8 mouse cellular contexts compared by ENCODE assay signal in the genomic region with DNA sequence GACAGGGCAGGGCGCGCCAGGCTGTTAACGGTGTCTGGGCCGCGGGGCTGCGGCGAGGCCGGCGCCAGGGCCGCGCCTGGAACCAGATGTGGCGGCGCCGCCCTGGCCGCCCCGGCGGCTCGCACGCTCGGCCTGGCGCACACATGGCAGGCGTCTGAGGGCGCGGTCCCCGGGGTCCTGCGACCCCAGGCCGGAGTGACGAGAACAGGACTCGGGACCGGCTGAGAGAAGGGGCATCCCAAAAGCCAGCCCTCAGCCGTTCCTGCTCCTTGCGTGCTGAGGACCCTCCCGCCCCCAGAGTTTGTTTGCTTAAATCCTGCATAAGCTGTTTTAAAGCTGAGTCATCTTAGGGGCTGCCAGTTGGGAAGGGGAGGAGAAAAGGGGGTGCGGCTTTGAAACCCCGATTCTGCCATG. TPM values are rescaled to one million over a fixed set of nuclear protein-coding genes. Genes with fewer than 3 reads are reported as not detected.
DNase-seq lines count a peak whose midpoint lies in the region; ATAC-seq lines count a peak whose summit lies in the region.

No protein-coding gene starts in this region.

- DNase-seq in brain, adult 2 months (ENCODE audit: low read depth, low spot score), result peak; percentile 24
- peak; percentile 76 for DNase-seq in fibroblast of lung, adult 2 months (ENCODE audit: low read depth)
- peak; percentile 17 for DNase-seq in heart, postnatal 25 days (ENCODE audit: low spot score)
- peak; percentile 7 for DNase-seq in lung, postnatal 36 days
- peak; percentile 35 for DNase-seq in urinary bladder, postnatal 25 days (ENCODE audit: low spot score)
- DNase-seq in frontal cortex, postnatal 36 days (ENCODE audit: low spot score in 2 of 2), result no peak
- no peak for DNase-seq in cerebellum, postnatal 36 days

- no peak for ATAC-seq in erythroblast, adult 5-6 weeks (replicated peaks; ENCODE audit: low FRiP score, poor library complexity, severe bottlenecking)

- intact Hi-C loops in heart, postnatal 25 days (cut with DNase I), result no loop called here

RNA-seq across cellular contexts. Expression of a gene that starts 30.2 kb away (rescaled TPM):
- 1 to 10 TPM in 1 of 2 experiments, under 1 TPM in 1; 0.61 to 1.9 TPM for total RNA-seq in heart, postnatal 25 days (2021)
- total RNA-seq in erythroblast, adult 5-6 weeks (2015; ENCODE audit: low replicate concordance), result not detected in 2 replicates
- total RNA-seq in erythroblast, adult 5-6 weeks (2017; ENCODE audit: low replicate concordance), result not detected in 2 replicates

RNA-seq across cellular contexts. Expression of a gene that starts 34.8 kb away (rescaled TPM):
- 1 to 10 TPM; 9.3 to 9.5 TPM for total RNA-seq in heart, postnatal 25 days (2021)
- 13.6 and 19.2 TPM in 2 replicates for total RNA-seq in erythroblast, adult 5-6 weeks (2015; ENCODE audit: low replicate concordance)
- 40.6 and 42.2 TPM in 2 replicates for total RNA-seq in erythroblast, adult 5-6 weeks (2017; ENCODE audit: low replicate concordance)

RNA-seq across cellular contexts. Expression of a gene that starts 57.3 kb away (rescaled TPM):
- 10 to 100 TPM; 30.6 to 31.1 TPM for total RNA-seq in heart, postnatal 25 days (2021)
- 2.7 TPM in 2 replicates for total RNA-seq in erythroblast, adult 5-6 weeks (2015; ENCODE audit: low replicate concordance)
- total RNA-seq in erythroblast, adult 5-6 weeks (2017; ENCODE audit: low replicate concordance), result 3.9 TPM in 1 of 2 replicates, not detected in the other

Comparison
In these comparisons a context has a peak if more than half of its experiments do, and no peak if none do; other contexts are left out.
1. DNase-seq: peak in brain, adult 2 months (single experiment), fibroblast of lung, adult 2 months (single experiment), heart, postnatal 25 days (single experiment), lung, postnatal 36 days (single experiment) and urinary bladder, postnatal 25 days (single experiment); none in frontal cortex, postnatal 36 days (0 of 2) and cerebellum, postnatal 36 days (0 of 2).
2. RNA of a gene that starts 57.3 kb away (total RNA-seq): 30.6 to 31.1 TPM in heart, postnatal 25 days; 2.7 to 3.9 TPM in erythroblast, adult 5-6 weeks; every median in the first group is over 4 times any median in the second.